Mouse (Mus musculus): ENCODE measurements around the gene Fbxl17.
A peak's percentile ranks its signal among the peaks of the same experiment; 100 is the strongest.

Fbxl17 gene

GRCm38 (mm10) chr17:63341203-63341602 lies 158.6 kb downstream of the Fbxl17 start:
- no peak for DNase-seq (ENCODE audit: extremely low spot score, low spot score)

- no peak for DNase-seq (ENCODE audit: extremely low spot score, low spot score)
These were observed 170.9 kb downstream of the Fbxl17 start for GRCm38 (mm10) chr17:63328888-63329287.

- DNase-seq (ENCODE audit: extremely low spot score, low spot score) = no peak
These were observed 173.6 kb downstream of the Fbxl17 start for GRCm38 (mm10) chr17:63326227-63326626.

- no peak for DNase-seq (ENCODE audit: extremely low spot score, low spot score)
These were observed 175.1 kb downstream of the Fbxl17 start for GRCm38 (mm10) chr17:63324672-63325071.

- peak; percentile 62 for DNase-seq (ENCODE audit: extremely low spot score, low spot score)
These were observed 175.8 kb downstream of the Fbxl17 start for GRCm38 (mm10) chr17:63324039-63324438.

GRCm38 (mm10) chr17:63322846-63323245 lies 177.0 kb downstream of the Fbxl17 start:
- DNase-seq (ENCODE audit: extremely low spot score, low spot score) = no peak

- no peak for DNase-seq (ENCODE audit: extremely low spot score, low spot score)
These were observed 178.5 kb downstream of the Fbxl17 start for GRCm38 (mm10) chr17:63321290-63321689.

- no peak for DNase-seq (ENCODE audit: extremely low spot score, low spot score)
These were observed 182.3 kb downstream of the Fbxl17 start for GRCm38 (mm10) chr17:63317518-63317917.

- no peak for DNase-seq (ENCODE audit: extremely low spot score, low spot score)
These were observed 184.0 kb downstream of the Fbxl17 start for GRCm38 (mm10) chr17:63315646-63316480.

GRCm38 (mm10) chr17:63312804-63313203 lies 187.0 kb downstream of the Fbxl17 start:
- no peak for DNase-seq (ENCODE audit: extremely low spot score, low spot score)

GRCm38 (mm10) chr17:63312330-63312729 lies 187.5 kb downstream of the Fbxl17 start:
- no peak for DNase-seq (ENCODE audit: extremely low spot score, low spot score)

GRCm38 (mm10) chr17:63311613-63312012 lies 188.2 kb downstream of the Fbxl17 start:
- DNase-seq (ENCODE audit: extremely low spot score, low spot score) = no peak

GRCm38 (mm10) chr17:63310021-63310420 lies 189.8 kb downstream of the Fbxl17 start:
- no peak for DNase-seq (ENCODE audit: extremely low spot score, low spot score)

GRCm38 (mm10) chr17:63303862-63304261 lies 196.0 kb downstream of the Fbxl17 start:
- no peak for DNase-seq (ENCODE audit: extremely low spot score, low spot score)

- DNase-seq (ENCODE audit: extremely low spot score, low spot score) = no peak
These were observed 197.9 kb downstream of the Fbxl17 start for GRCm38 (mm10) chr17:63301822-63302393.

- no peak for DNase-seq (ENCODE audit: extremely low spot score, low spot score)
These were observed 204.3 kb downstream of the Fbxl17 start for GRCm38 (mm10) chr17:63295471-63295870.

GRCm38 (mm10) chr17:63294961-63295360 lies 204.9 kb downstream of the Fbxl17 start:
- DNase-seq (ENCODE audit: extremely low spot score, low spot score) = peak; percentile 24

- no peak for DNase-seq (ENCODE audit: extremely low spot score, low spot score)
These were observed 205.8 kb downstream of the Fbxl17 start for GRCm38 (mm10) chr17:63293979-63294378.

- no peak for DNase-seq (ENCODE audit: extremely low spot score, low spot score)
These were observed 210.4 kb downstream of the Fbxl17 start for GRCm38 (mm10) chr17:63289317-63289913.

GRCm38 (mm10) chr17:63288850-63289249 lies 211.0 kb downstream of the Fbxl17 start:
- no peak for DNase-seq (ENCODE audit: extremely low spot score, low spot score)

- no peak for DNase-seq (ENCODE audit: extremely low spot score, low spot score)
These were observed 212.4 kb downstream of the Fbxl17 start for GRCm38 (mm10) chr17:63287413-63287812.

GRCm38 (mm10) chr17:63285265-63285939 lies 214.4 kb downstream of the Fbxl17 start:
- DNase-seq (ENCODE audit: extremely low spot score, low spot score) = no peak
